Mouse (Mus musculus) left cerebral cortex, adult 2 months (tissue): ENCODE measurements around the gene Copz2. TPM values are rescaled to one million over a fixed set of nuclear protein-coding genes. Genes with fewer than 3 reads are reported as not detected.

Experiments
- DNase-seq, 2 experiments: peaks; one replicate each; pipeline ENCODE4 v3.0.0; 2021 to 2022; ENCODE audit warnings: low spot score in 2 of 2, mixed read lengths in 1 of 2; ENCODE audit errors: extremely low spot score in 1 of 2
- H3K27ac ChIP-seq: fragments of 200-600 bp; 2 replicates; pipeline ENCODE4 v1.8.1; 2022
- H3K4me3 ChIP-seq: fragments of 200-600 bp; 2 replicates; pipeline ENCODE4 v1.8.1; 2022
- CTCF ChIP-seq: fragments of 200-600 bp; IDR thresholded peaks from 2 replicates; pipeline ENCODE4 v1.8.1; 2022; ENCODE audit warnings: antibody characterized with exemption, mild to moderate bottlenecking, moderate library complexity
- intact Hi-C: fragments of 180-260 bp; cut with DNase I; formaldehyde crosslinking; loops from one replicate; pipeline ENCODE4 v1.15.1; 2025
- microRNA-seq, 2 experiments: library from miRNA; unstranded; fragments of <30 nt; microRNA quantifications; one replicate each; pipeline ENCODE4 v1.2.0; 2021
- total RNA-seq, 2 experiments: library from RNA; stranded (reverse); gene quantifications; 2 replicates each; pipeline ENCODE4 v1.2.3; 2021

Gene Copz2
- total RNA-seq, 2 experiments from 2014 or later = 4.8 to 5.0 TPM

GRCm38 (mm10) chr11:96891784-96892527, 42.3 kb downstream of the Copz2 start:
- no peak for DNase-seq
- Histone ChIP-seq H3K4me3 (no peak overlapping the region), H3K27ac (no peak overlapping the region)
- intact Hi-C loops = no loop called here
- TF ChIP-seq CTCF = no peak

- intact Hi-C loops = no loop called here
- Histone ChIP-seq H3K4me3 (no peak overlapping the region), H3K27ac (no peak overlapping the region)
- no peak for TF ChIP-seq CTCF
- no peak for DNase-seq
Observed at GRCm38 (mm10) chr11:96893203-96893842, 43.7 kb downstream of the Copz2 start.

GRCm38 (mm10) chr11:96895886-96896285, 46.2 kb downstream of the Copz2 start:
- DNase-seq = no peak
- Histone ChIP-seq H3K27ac (no peak overlapping the region), H3K4me3 (no peak overlapping the region)
- TF ChIP-seq CTCF = no peak
- intact Hi-C loops = no loop called here

- Histone ChIP-seq H3K4me3 (no peak overlapping the region), H3K27ac (no peak overlapping the region)
- no peak for TF ChIP-seq CTCF
- DNase-seq = no peak
- intact Hi-C loops = no loop called here
Observed at GRCm38 (mm10) chr11:96899449-96900306, 50.0 kb downstream of the Copz2 start.

- no peak for TF ChIP-seq CTCF
- DNase-seq = no peak
- H3K4me3 ChIP-seq = no peak overlapping the region
- intact Hi-C loops = no loop called here
- no peak overlapping the region for H3K27ac ChIP-seq
Observed at GRCm38 (mm10) chr11:96901332-96901731, 51.7 kb downstream of the Copz2 start.

- Histone ChIP-seq H3K4me3 (no peak overlapping the region), H3K27ac (peak overlapping the region; percentile 46; the same call in 1 of the 2 replicates)
- DNase-seq = no peak
- intact Hi-C loops = no loop called here
- TF ChIP-seq CTCF = no peak
Observed at GRCm38 (mm10) chr11:96902639-96903635, 53.3 kb downstream of the Copz2 start.

GRCm38 (mm10) chr11:96906431-96907161, 56.9 kb downstream of the Copz2 start:
- intact Hi-C loops = no loop called here
- H3K4me3 ChIP-seq = no peak overlapping the region
- 0 out of 2 replicates have a peak overlapping the region, but pooled peaks have one; percentile 40 for H3K27ac ChIP-seq
- TF ChIP-seq CTCF = no peak
- no peak for DNase-seq

- Histone ChIP-seq H3K27ac (no peak overlapping the region), H3K4me3 (no peak overlapping the region)
- intact Hi-C loops = no loop called here
- no peak for DNase-seq
- no peak for TF ChIP-seq CTCF
Observed at GRCm38 (mm10) chr11:96908594-96908993, 58.9 kb downstream of the Copz2 start.

GRCm38 (mm10) chr11:96910003-96910402, 60.3 kb downstream of the Copz2 start:
- intact Hi-C loops = loop anchor here (1.0 kb wide), 1 partner anchor 43 kb away; no protein-coding TSS in a partner anchor
- peak; percentile 80 to 84 for DNase-seq
- no peak overlapping the region for H3K27ac ChIP-seq
- peak; percentile 88 for TF ChIP-seq CTCF
- no peak overlapping the region for H3K4me3 ChIP-seq

Small RNAs within 50 kb of the gene (microRNA-seq; reads per million reads assigned to microRNA genes)
- gene Mir152 = 9.6 to 27.3 reads per million in 2 experiments

Other genes starting within 250 kb of the Copz2 start
- 10 to 100 TPM; 49.7 to 52.2 TPM for gene Snx11, start 72.3 kb upstream of the Copz2 start, total RNA-seq
- 10 to 100 TPM; 45.5 to 46.5 TPM for gene Cbx1, start 60.7 kb upstream of the Copz2 start, total RNA-seq
- 100 to 1,000 TPM; 281 to 290 TPM for gene Nfe2l1, start 19.9 kb upstream of the Copz2 start, total RNA-seq
- gene Cdk5rap3, start 66.6 kb downstream of the Copz2 start, total RNA-seq = 10 to 100 TPM; 28.6 to 30.0 TPM
- not detected for gene Prr15l, start 78.2 kb downstream of the Copz2 start, total RNA-seq
- 10 to 100 TPM; 40.0 to 40.2 TPM for gene Pnpo, start 94.1 kb downstream of the Copz2 start, total RNA-seq
- 10 to 100 TPM; 12.6 to 15.2 TPM for gene Sp2, start 133.1 kb downstream of the Copz2 start, total RNA-seq
- 1 to 10 TPM in 1 of 2 experiments, under 1 TPM in 1; 0.91 to 1.8 TPM for gene Sp6, start 163.5 kb downstream of the Copz2 start, total RNA-seq
- gene Scrn2, start 180.1 kb downstream of the Copz2 start, total RNA-seq = 1 to 10 TPM; 2.8 to 3.4 TPM
- gene Lrrc46, start 191.5 kb downstream of the Copz2 start, total RNA-seq = under 1 TPM; 0.51 to 0.52 TPM
- 10 to 100 TPM; 66.5 to 67.0 TPM for gene Mrpl10, start 191.7 kb downstream of the Copz2 start, total RNA-seq
- 10 to 100 TPM; 14.0 to 15.2 TPM for gene Osbpl7, start 200.8 kb downstream of the Copz2 start, total RNA-seq